Mouse (Mus musculus) stomach, postnatal 0 days (tissue): Measurements from ENCODE around the gene Eif5b. TPM values are rescaled to one million over a fixed set of nuclear protein-coding genes. Genes with fewer than 3 reads are reported as not detected.

ENCODE experiments used
- ATAC-seq: fragments of 200-750 bp; cut with Nextera tagmentation; 2 replicates; pipeline ENCODE4 v1.8.0; 2017; ENCODE audit not compliant: low FRiP score, low TSS enrichment
- DNase-seq: peaks from one replicate; pipeline ENCODE4 v3.0.0-alpha.2; 2016; ENCODE audit warnings: low spot score
- H3K27ac ChIP-seq: fragments of 300-500 bp; sonication (generic); replicated peaks from 2 replicates; pipeline ENCODE4 v1.5.1; 2014; ENCODE audit warnings: mild to moderate bottlenecking, control low read depth
- H3K27me3 ChIP-seq: fragments of 300-500 bp; sonication (generic); 2 replicates; pipeline ENCODE4 v1.6.1; 2014; ENCODE audit warnings: low read length; ENCODE audit not compliant: control insufficient read depth, insufficient read depth
- H3K36me3 ChIP-seq: fragments of 300-500 bp; sonication (generic); 2 replicates; pipeline ENCODE4 v1.6.1; 2014; ENCODE audit warnings: low read length, mixed read lengths; ENCODE audit not compliant: control insufficient read depth, insufficient read depth
- H3K4me1 ChIP-seq: fragments of 300-500 bp; sonication (generic); replicated peaks from 2 replicates; pipeline ENCODE4 v1.6.1; 2014; ENCODE audit warnings: antibody characterized with exemption; ENCODE audit not compliant: control insufficient read depth, insufficient read depth
- H3K4me2 ChIP-seq: fragments of 300-500 bp; sonication (generic); replicated peaks from 2 replicates; pipeline ENCODE4 v1.6.1; 2014; ENCODE audit warnings: low read depth, mild to moderate bottlenecking, control low read depth, moderate library complexity
- H3K4me3 ChIP-seq: fragments of 300-500 bp; sonication (generic); 2 replicates; pipeline ENCODE4 v1.5.1; 2014; ENCODE audit warnings: low read depth, low read length, control low read depth
- H3K9ac ChIP-seq: fragments of 300-500 bp; sonication (generic); 2 replicates; pipeline ENCODE4 v1.6.1; 2014; ENCODE audit warnings: mild to moderate bottlenecking, low read length, control low read depth, mixed read lengths
- H3K9me3 ChIP-seq: fragments of 300-500 bp; sonication (generic); 2 replicates; pipeline ENCODE4 v1.6.1; 2016; ENCODE audit warnings: low read length; ENCODE audit not compliant: control insufficient read depth
- CTCF ChIP-seq: IDR thresholded peaks from 2 replicates; pipeline ENCODE4 v1.5.1; 2016; ENCODE audit warnings: antibody characterized with exemption, low read depth, mild to moderate bottlenecking, moderate library complexity
- EP300 ChIP-seq: optimal IDR thresholded peaks from 2 replicates; pipeline ENCODE3; 2016; ENCODE audit warnings: antibody characterized with exemption
- WGBS: fragments of 180-500 bp; shearing (Covaris S2); extraction: QIAGEN DNeasy Blood & Tissue Kit; methylation state at CpG from one replicate; pipeline ENCODE4 v1.1.7; 2014; 5-methylcytosine and 5-hydroxymethylcytosine counted together
- polyA plus RNA-seq: library from polyadenylated mRNA; unstranded; fragments of >200 nt; fragmentation: Nextera tagmentation; extraction: Ambion mirVana; gene quantifications from 2 replicates; pipeline ENCODE4 v1.2.1, GENCODE M21; 2015

Gene Eif5b
- polyA plus RNA-seq, 1 experiment from 2014 or later, result 17.7 TPM

- ATAC-seq (peak; percentile 59; the same call in 1 of the 2 replicates), DNase-seq (peak; percentile 24)
- H3K4me2 ChIP-seq, result no peak overlapping the region
- H3K9me3 ChIP-seq, result no peaks in the 10 kb centered on the region
- no peak overlapping the region for H3K9ac ChIP-seq
- H3K27ac ChIP-seq, result no peak overlapping the region
- WGBS, result 71% methylated on average over 6 of the region's 6 CpGs
- no peak overlapping the region for H3K4me3 ChIP-seq
- H3K36me3 ChIP-seq, result no peaks in the 10 kb centered on the region
- TF ChIP-seq EP300, result no peak
- no peak for TF ChIP-seq CTCF
- no peaks in the 10 kb centered on the region for H3K4me1 ChIP-seq
- no peaks in the 10 kb centered on the region for H3K27me3 ChIP-seq
Measured at GRCm38 (mm10) chr1:38011647-38012046, 13.8 kb downstream of the Eif5b start.

DNA sequence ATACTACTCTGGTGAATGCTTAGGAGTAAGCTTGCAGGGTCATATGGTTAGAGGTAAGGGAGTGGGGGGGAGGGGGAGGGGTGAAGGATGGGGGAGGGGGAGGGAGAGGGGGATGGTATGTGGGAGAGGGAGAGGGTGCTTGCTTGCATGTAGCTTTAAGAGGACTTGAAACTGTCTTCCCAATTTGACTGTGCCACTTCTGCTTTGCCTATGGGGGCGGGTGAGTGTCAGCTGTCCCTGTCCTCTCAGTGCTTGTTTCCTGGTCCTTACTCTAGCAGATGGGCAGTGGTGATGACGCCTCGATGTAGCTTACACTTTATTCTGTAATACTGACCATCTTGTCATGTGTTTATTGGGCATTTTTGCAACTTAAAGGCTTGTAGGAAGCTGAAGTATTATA, 14.3 kb downstream of the Eif5b start:
- H3K9me3 ChIP-seq, result no peaks in the 10 kb centered on the region
- no peaks in the 10 kb centered on the region for H3K4me1 ChIP-seq
- 86% methylated on average over 3 of the region's 3 CpGs for whole genome bisulfite sequencing

GRCm38 (mm10) chr1:38012509-38012908, 14.7 kb downstream of the Eif5b start:
- H3K9ac ChIP-seq, result no peak overlapping the region
- H3K9me3 ChIP-seq, result no peaks in the 10 kb centered on the region
- H3K4me3 ChIP-seq, result no peak overlapping the region
- no peak for TF ChIP-seq EP300
- TF ChIP-seq CTCF, result no peak
- H3K27ac ChIP-seq, result no peak overlapping the region
- H3K27me3 ChIP-seq, result no peaks in the 10 kb centered on the region
- H3K36me3 ChIP-seq, result no peaks in the 10 kb centered on the region
- no peak for DNase-seq
- no peak for ATAC-seq
- H3K4me2 ChIP-seq, result no peak overlapping the region
- no peaks in the 10 kb centered on the region for H3K4me1 ChIP-seq

More for the DNA sequence above, 14.3 kb downstream of the Eif5b start:
- TF ChIP-seq CTCF (no peak), EP300 (no peak)
- no peak for DNase-seq
- Histone ChIP-seq H3K27ac (no peak overlapping the region), H3K27me3 (no peaks in the 10 kb centered on the region), H3K4me3 (no peak overlapping the region), H3K36me3 (no peaks in the 10 kb centered on the region), H3K4me2 (no peak overlapping the region), H3K9ac (no peak overlapping the region)
- peak; percentile 18; the same call in 1 of the 2 replicates for ATAC-seq

DNA sequence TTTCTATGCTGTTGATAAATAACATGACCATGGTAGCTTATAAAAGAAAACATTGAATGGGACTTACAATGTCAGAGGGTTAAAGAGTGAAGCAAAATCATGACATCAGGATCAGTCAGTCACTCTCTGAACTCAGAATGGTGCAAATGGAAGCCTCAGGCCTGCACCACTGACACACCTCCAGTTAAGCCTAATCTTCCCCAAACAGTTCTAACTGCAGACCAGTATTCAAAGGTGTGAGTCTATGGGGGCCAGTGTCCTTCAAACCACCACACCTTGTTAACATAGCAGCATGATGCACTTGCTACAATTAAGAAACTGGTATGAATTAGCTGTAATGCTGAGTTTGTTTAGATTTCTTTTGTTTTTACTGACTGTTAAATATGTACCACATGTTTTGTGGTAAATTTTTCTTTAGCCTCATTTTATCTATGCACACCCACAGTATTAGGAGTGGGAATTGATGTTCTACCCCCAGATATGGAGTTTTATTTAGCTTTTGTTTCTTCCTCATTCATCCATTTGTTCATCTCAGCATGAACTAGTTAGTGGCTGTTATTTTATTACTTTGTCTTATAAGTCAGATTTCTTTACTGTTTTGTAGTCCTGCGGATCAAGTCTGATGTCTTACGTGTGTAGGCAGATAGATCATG, 16.9 kb downstream of the Eif5b start:
- Histone ChIP-seq H3K27ac (no peak overlapping the region), H3K4me3 (no peak overlapping the region), H3K9ac (no peak overlapping the region), H3K36me3 (peaks cover 5% of the 10 kb centered on the region), H3K9me3 (no peaks in the 10 kb centered on the region), H3K4me2 (no peak overlapping the region), H3K27me3 (no peaks in the 10 kb centered on the region), H3K4me1 (no peaks in the 10 kb centered on the region)
- no peak for TF ChIP-seq EP300
- TF ChIP-seq CTCF, result no peak
- DNase-seq, result no peak
- no peak for ATAC-seq
- WGBS, result 87% methylated on average over 2 of the region's 2 CpGs

DNA sequence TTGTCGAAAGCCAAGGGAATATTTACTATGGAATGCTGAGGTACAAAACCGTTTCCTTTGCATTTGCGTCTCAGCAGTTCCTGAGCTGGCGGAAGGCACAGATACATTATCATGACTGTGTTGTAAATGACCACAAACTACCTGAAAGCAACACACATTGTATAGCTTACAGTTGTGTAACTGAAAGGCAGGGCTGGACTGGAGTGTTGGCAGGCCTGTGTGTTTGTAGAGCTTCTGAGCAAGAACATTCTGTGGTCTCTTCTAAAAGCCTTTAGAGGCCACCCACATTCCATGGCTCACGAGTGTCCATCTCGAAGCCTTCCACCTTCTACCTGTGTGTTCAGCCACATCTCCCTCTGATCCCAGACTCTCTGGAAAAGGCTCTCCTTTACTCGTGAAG, 29.5 kb downstream of the Eif5b start:
- 94% methylated on average over 7 of the region's 7 CpGs for WGBS
- H3K4me3 ChIP-seq, result no peak overlapping the region
- H3K4me1 ChIP-seq, result no peaks in the 10 kb centered on the region
- no peaks in the 10 kb centered on the region for H3K27me3 ChIP-seq
- no peaks in the 10 kb centered on the region for H3K9me3 ChIP-seq
- H3K9ac ChIP-seq, result no peak overlapping the region
- ATAC-seq (no peak), DNase-seq (no peak)
- TF ChIP-seq CTCF, result no peak
- no peak for TF ChIP-seq EP300
- no peak overlapping the region for H3K4me2 ChIP-seq
- H3K27ac ChIP-seq, result no peak overlapping the region
- peaks cover 2% of the 10 kb centered on the region; the same call in 1 of the 2 replicates for H3K36me3 ChIP-seq

- Histone ChIP-seq H3K9ac (no peak overlapping the region), H3K4me3 (no peak overlapping the region), H3K27me3 (no peaks in the 10 kb centered on the region), H3K4me1 (no peaks in the 10 kb centered on the region), H3K27ac (no peak overlapping the region), H3K9me3 (no peaks in the 10 kb centered on the region), H3K36me3 (peaks cover 14% of the 10 kb centered on the region), H3K4me2 (no peak overlapping the region)
- DNase-seq (no peak), ATAC-seq (no peak)
- 77% methylated on average over 5 of the region's 5 CpGs for WGBS
- TF ChIP-seq EP300, result no peak
- no peak for TF ChIP-seq CTCF
Measured at GRCm38 (mm10) chr1:38031391-38031790, 33.6 kb downstream of the Eif5b start.
